Mouse (Mus musculus) embryo, embryonic 10 days (tissue): ENCODE measurements at regions not wholly inside any gene's neighbourhood (a gene's known extent, or its start where the extent isn't known, plus 50 kb on each side); places are given as distances from the start of the nearest gene placed in this dataset.
A peak's percentile ranks its signal among the peaks of the same experiment; 100 is the strongest.

Source experiments
- DNase-seq: peaks from one replicate; pipeline ENCODE4 v3.0.0-alpha.2; 2015; ENCODE audit warnings: low spot score

- peak; percentile 82 for DNase-seq
Measured at GRCm38 (mm10) chr15:62470683-62471331, 1374.2 kb downstream of the Gsdmc2 start.

GRCm38 (mm10) chr15:62468076-62468475, 1376.9 kb downstream of the Gsdmc2 start:
- DNase-seq = no peak

- DNase-seq = no peak
Measured at GRCm38 (mm10) chr15:62466856-62467255, 1378.1 kb downstream of the Gsdmc2 start.

- DNase-seq = no peak
Measured at GRCm38 (mm10) chr15:62465026-62465839, 1379.7 kb downstream of the Gsdmc2 start.

GRCm38 (mm10) chr15:62462698-62463097, 1382.3 kb downstream of the Gsdmc2 start:
- DNase-seq = no peak

GRCm38 (mm10) chr15:62461398-62462051, 1383.5 kb downstream of the Gsdmc2 start:
- DNase-seq = no peak

- DNase-seq = no peak
Measured at GRCm38 (mm10) chr15:62460724-62461123, 1384.3 kb downstream of the Gsdmc2 start.

GRCm38 (mm10) chr15:62460026-62460607, 1384.9 kb downstream of the Gsdmc2 start:
- DNase-seq = no peak

- peak; percentile 21 for DNase-seq
Measured at GRCm38 (mm10) chr15:62457990-62458389, 1387.0 kb downstream of the Gsdmc2 start.

GRCm38 (mm10) chr15:62457051-62457664, 1387.8 kb downstream of the Gsdmc2 start:
- no peak for DNase-seq

- DNase-seq = no peak
Measured at GRCm38 (mm10) chr15:62456020-62456419, 1389.0 kb downstream of the Gsdmc2 start.

- no peak for DNase-seq
Measured at GRCm38 (mm10) chr15:62448116-62448515, 1396.9 kb downstream of the Gsdmc2 start.

GRCm38 (mm10) chr15:62439211-62439610, 1405.8 kb downstream of the Gsdmc2 start:
- peak; percentile 11 for DNase-seq

- no peak for DNase-seq
Measured at GRCm38 (mm10) chr15:62436631-62437030, 1408.3 kb downstream of the Gsdmc2 start.

GRCm38 (mm10) chr15:62435141-62435680, 1409.8 kb downstream of the Gsdmc2 start:
- no peak for DNase-seq

- DNase-seq = no peak
Measured at GRCm38 (mm10) chr15:62432742-62433245, 1412.2 kb downstream of the Gsdmc2 start.

- no peak for DNase-seq
Measured at GRCm38 (mm10) chr15:62431150-62431678, 1413.8 kb downstream of the Gsdmc2 start.

- no peak for DNase-seq
Measured at GRCm38 (mm10) chr15:62422995-62423394, 1422.0 kb downstream of the Gsdmc2 start.

GRCm38 (mm10) chr15:62421073-62421851, 1423.7 kb downstream of the Gsdmc2 start:
- DNase-seq = no peak

- no peak for DNase-seq
Measured at GRCm38 (mm10) chr15:62416691-62417090, 1428.3 kb downstream of the Gsdmc2 start.
